Mouse (Mus musculus) gastrocnemius, postnatal 4 days (tissue): Measurements from ENCODE around the gene Foxn1. TPM values are rescaled to one million over a fixed set of nuclear protein-coding genes. Genes with fewer than 3 reads are reported as not detected.

Source experiments
- DNase-seq, 2 experiments: peaks; one replicate each; pipeline ENCODE4 v3.0.0; 2021 to 2022; ENCODE audit warnings: low spot score in 2 of 2, mixed read lengths in 2 of 2
- total RNA-seq, 2 experiments: library from RNA; stranded (reverse); gene quantifications; 2 replicates each; pipeline ENCODE4 v1.2.3; 2021

Gene Foxn1
- total RNA-seq, 2 experiments from 2014 or later: not detected

DNA sequence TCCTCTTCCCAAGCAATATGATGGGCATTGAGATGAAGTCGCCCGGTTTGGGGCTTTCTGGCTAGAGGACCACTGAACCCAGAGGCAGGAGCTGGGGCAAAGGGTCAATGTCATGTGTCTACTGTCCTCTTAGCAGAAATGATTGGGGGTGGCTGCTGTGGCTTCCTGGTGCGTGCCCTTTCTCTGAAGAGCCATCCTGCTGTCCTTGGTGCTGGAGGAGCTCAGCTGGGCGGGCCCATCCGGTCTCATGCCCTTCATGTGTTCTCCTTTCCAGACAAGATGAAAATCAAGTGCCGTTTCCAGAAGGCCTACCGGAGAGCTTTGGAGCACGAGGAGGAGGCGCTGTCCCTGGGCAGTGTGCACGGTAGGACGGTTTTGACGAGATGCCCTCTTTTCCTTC lies 53.7 kb downstream of the Foxn1 start:
- no peak for DNase-seq

GRCm38 (mm10) chr11:78328512-78329056 lies 57.8 kb downstream of the Foxn1 start:
- DNase-seq: peak in 1 of 2 experiments; percentile 40

DNA sequence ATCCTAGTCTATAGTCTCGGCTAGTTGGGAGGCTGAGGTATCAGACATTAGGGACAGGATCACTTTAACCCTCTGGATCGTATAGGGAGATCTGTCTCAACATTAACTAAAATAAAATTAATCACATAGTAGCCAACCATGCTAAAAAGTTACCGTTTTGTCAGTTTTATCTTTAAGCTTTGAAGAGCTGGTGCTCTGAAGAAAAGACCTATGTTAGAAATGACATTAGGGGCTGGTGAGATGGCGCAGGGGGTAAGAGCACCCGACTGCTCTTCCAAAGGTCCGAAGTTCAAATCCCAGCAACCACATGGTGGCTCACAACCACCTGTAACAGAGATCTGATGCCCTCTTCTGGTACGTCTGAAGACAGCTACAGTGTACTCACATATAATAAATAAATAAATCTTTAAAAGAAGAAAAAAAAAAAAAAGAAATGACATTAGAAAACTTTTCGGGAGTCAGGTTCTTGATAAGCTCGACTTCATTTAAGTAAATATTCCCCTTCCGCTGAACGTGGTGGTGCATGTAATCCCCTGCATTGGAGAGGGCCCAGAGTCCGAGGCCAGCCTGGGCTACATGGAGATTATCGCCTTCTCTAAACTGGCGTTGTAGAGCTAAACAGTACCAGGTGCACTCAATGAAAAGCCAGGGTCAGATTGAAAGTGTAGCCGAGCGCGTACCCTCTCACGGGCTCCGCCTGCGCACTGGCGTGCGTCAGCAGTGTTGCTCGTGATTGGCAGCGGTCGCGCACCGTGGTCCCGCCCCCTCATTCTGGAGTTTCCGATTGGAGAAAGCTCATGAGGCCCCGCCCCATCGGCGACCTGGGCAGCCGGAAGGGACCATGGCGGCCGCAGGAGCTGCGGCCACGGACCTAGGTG lies 58.5 kb downstream of the Foxn1 start, which contains the start of gene Pigs:
TSS of gene Pigs (plus strand) at position 782 of the 878 bp plus-strand sequence.
- peak; percentile 91 to 97 for DNase-seq

- DNase-seq: no peak
Observed at GRCm38 (mm10) chr11:78327215-78327614, 59.1 kb downstream of the Foxn1 start.

- no peak for DNase-seq
Observed at GRCm38 (mm10) chr11:78324965-78325364, 61.4 kb downstream of the Foxn1 start.

GRCm38 (mm10) chr11:78324000-78324785 lies 62.2 kb downstream of the Foxn1 start:
- DNase-seq: no peak

- DNase-seq: peak in 1 of 2 experiments; percentile 37
Observed at GRCm38 (mm10) chr11:78322860-78323259, 63.5 kb downstream of the Foxn1 start, which contains the start of gene Aldoc. TSS of gene Aldoc (plus strand) at chr11:78322968.

- no peak for DNase-seq
Observed at GRCm38 (mm10) chr11:78322076-78322831, 64.1 kb downstream of the Foxn1 start.

DNA sequence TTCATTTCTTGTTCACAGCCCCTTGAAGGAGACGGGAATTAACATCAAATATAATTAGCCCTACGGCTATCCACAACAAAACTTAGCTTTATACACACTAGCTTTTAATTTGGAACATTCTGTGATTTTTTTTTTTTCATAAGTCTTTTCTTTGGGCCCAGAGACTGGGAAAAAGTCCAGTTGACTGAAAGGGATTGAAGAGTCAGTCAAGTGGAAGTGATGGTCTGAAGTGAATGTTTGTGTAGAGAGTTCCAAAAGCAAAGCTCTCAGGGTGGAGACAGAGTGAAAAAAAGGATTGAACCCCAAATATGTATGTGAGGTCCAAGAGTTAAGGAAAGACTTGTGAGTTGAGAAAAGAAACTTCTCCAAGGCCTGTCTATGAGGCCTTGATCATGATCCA lies 67.9 kb downstream of the Foxn1 start:
- DNase-seq: no peak

DNA sequence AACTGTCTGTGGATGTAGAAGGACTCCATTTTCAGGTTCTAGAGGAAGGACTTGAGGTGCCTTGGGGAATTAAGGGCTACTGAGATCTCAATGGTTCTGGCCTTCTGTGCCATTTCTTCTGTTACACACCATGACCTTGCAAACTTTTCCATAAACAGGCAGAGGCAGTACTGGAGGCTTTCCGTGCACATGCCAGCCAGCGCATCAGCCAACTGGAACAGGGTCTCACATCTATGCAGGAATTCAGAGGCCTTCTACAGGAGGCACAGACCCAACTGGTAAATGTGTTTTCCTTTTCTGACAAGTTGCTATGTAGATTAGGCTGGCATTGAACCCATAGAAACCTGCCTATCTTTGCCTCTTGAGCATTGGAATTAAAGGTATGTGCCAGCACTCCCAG lies 72.7 kb downstream of the Foxn1 start:
- no peak for DNase-seq

DNA sequence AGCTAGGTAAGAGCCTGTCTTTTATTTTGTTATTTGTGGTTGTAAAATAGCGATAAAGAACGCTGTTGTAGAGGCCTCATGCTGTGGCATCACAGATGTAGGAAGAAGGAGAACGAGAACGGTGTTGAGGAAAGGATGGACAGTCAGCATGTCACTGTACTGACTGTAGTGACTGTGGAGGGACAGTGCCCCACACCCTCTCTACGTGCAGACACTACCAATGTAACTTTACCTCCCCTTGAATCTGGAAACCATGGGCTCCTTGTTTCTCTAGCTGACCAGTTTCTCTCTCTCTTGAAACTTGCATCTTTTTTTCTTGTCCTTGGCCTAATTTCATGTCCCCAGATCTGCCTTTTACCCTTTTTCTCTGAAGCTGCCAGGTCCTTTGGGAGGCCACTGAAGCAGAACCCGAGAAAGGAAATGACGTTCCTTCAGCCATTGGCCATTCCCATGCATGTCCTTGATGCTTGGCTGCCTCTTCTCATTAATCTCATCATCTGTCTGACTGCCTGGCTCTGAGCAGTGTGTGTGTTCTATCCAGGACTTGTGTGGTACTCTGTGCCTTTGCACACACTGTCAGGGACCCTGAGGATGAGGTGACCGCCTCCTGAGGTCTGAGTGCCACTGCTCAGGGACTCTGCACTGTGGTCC lies 75.4 kb downstream of the Foxn1 start:
- no peak for DNase-seq

Other genes with a start within 250 kb of the Foxn1 start
- 10 to 100 TPM; 36.5 to 41.4 TPM for gene Traf4, start 221.0 kb downstream of the Foxn1 start, total RNA-seq
- 1 to 10 TPM; 6.6 to 7.5 TPM for gene Nek8, start 209.9 kb downstream of the Foxn1 start, total RNA-seq
- gene Tlcd1, start 209.8 kb downstream of the Foxn1 start, total RNA-seq: 10 to 100 TPM; 12.6 to 16.0 TPM
- 1,000 to 10,000 TPM; 1,488 to 1,617 TPM for gene Rpl23a, start 203.0 kb downstream of the Foxn1 start, total RNA-seq
- gene Rab34, start 198.1 kb downstream of the Foxn1 start, total RNA-seq: 10 to 100 TPM; 43.9 to 45.7 TPM
- gene Proca1, start 193.2 kb downstream of the Foxn1 start, total RNA-seq: 1 to 10 TPM; 1.9 to 2.4 TPM
- 10 to 100 TPM; 59.4 to 64.3 TPM for gene Sdf2, start 140.8 kb downstream of the Foxn1 start, total RNA-seq
- gene Supt6, start 140.6 kb downstream of the Foxn1 start, total RNA-seq: 10 to 100 TPM; 45.1 to 49.0 TPM
- gene 2610507B11Rik, start 124.8 kb downstream of the Foxn1 start, total RNA-seq: 100 to 1,000 TPM; 104 to 108 TPM
- 1 to 10 TPM in 1 of 2 experiments, under 1 TPM in 1; 0.47 to 1.3 TPM for gene BC030499, start 95.7 kb downstream of the Foxn1 start, total RNA-seq
- 10 to 100 TPM; 14.6 to 16.1 TPM for gene Spag5, start 85.0 kb downstream of the Foxn1 start, total RNA-seq
- gene Aldoc, start 63.6 kb downstream of the Foxn1 start, total RNA-seq: 1 to 10 TPM; 1.4 to 2.2 TPM
- gene Pigs, start 58.1 kb downstream of the Foxn1 start, total RNA-seq: 10 to 100 TPM; 30.5 to 33.2 TPM
- gene Unc119, start 43.1 kb downstream of the Foxn1 start, total RNA-seq: 10 to 100 TPM; 20.4 to 26.7 TPM
- not detected for gene Slc13a2, start 35.7 kb upstream of the Foxn1 start, total RNA-seq
- gene Slc46a1, start 79.1 kb upstream of the Foxn1 start, total RNA-seq: 1 to 10 TPM; 2.7 to 4.9 TPM
- gene Sarm1, start 111.2 kb upstream of the Foxn1 start, total RNA-seq: 1 to 10 TPM in 1 of 2 experiments, under 1 TPM in 1; 0.93 to 1.2 TPM
- gene Vtn, start 112.5 kb upstream of the Foxn1 start, total RNA-seq: 10 to 100 TPM; 23.8 to 27.4 TPM
- not detected for gene Sebox, start 116.9 kb upstream of the Foxn1 start, total RNA-seq
- 10 to 100 TPM; 12.6 to 14.7 TPM for gene Tmem199, start 125.6 kb upstream of the Foxn1 start, total RNA-seq
- gene Poldip2, start 125.6 kb upstream of the Foxn1 start, total RNA-seq: 100 to 1,000 TPM in 1 of 2 experiments, 10 to 100 TPM in 1; 96.8 to 114 TPM
- gene Tnfaip1, start 149.8 kb upstream of the Foxn1 start, total RNA-seq: 10 to 100 TPM; 51.7 to 52.8 TPM
- 10 to 100 TPM; 47.1 to 50.2 TPM for gene Ift20, start 149.8 kb upstream of the Foxn1 start, total RNA-seq
- 10 to 100 TPM; 21.8 to 22.4 TPM for gene Tmem97, start 164.2 kb upstream of the Foxn1 start, total RNA-seq